ENCODE assay signal across 19 mouse cellular contexts in the genomic region with DNA sequence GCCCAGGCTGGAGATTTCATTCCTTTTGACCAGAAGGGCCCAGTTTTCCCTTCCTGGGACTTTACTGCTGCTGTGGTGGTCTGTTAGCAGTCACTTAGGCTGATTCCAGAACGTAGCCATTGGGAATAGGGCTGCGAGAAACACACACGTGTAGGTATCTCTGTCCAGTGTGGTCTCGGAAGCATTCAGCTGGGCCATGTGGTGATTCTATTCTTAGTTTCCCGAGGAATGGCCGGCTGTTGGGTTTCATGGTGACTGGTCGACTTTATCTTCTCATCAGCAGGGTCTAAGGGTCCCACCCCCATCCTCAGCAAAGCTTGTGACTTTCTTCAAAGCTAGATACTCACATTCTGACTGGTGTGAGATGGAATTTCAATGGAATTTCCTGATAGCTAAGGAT. TPM values are rescaled to one million over a fixed set of nuclear protein-coding genes. Genes with fewer than 3 reads are reported as not detected.
DNase-seq lines count a peak whose midpoint lies in the region; ATAC-seq and TF ChIP-seq lines count a peak whose summit lies in the region.
"Had no signal": no experiment of that assay in that cellular context is flagged by ENCODE, and none has a peak within 500 bp of the region (broad histone marks: within the 10 kb centered on the region; RNA-seq: fewer than 3 reads in every experiment).

No protein-coding gene starts in this region.

- no peak for DNase-seq in heart, postnatal 25 days (ENCODE audit: low spot score)
- DNase-seq in lung, embryonic 14.5 days = no peak
- DNase-seq in lung, postnatal 25 days (ENCODE audit: low spot score) = no peak
- DNase-seq in urinary bladder, postnatal 25 days (ENCODE audit: low spot score) = no peak
- DNase-seq: adrenal gland, postnatal 14 days; cerebellum, adult 18-20 months; cerebellum, postnatal 36 days; gastrocnemius, postnatal 14 days; kidney, adult 9 months; left cerebral cortex, postnatal 4 days; spleen, adult 18-20 months had no signal

- intact Hi-C loops in heart, postnatal 25 days (cut with DNase I) = loop anchor here (10.0 kb wide), 1 partner anchor 156 kb away; a partner anchor contains a TSS

- no peak overlapping the region for H3K9ac ChIP-seq in heart, embryonic 14.5 days (ENCODE audit: low read length)
- no peak overlapping the region for H3K9ac ChIP-seq in lung, embryonic 14.5 days
- H3K9ac ChIP-seq in embryonic facial prominence, embryonic 12.5 days = no peak overlapping the region
- H3K9ac ChIP-seq in embryonic facial prominence, embryonic 15.5 days = no peak overlapping the region
- H3K9ac ChIP-seq: liver, embryonic 15.5 days; stomach, embryonic 15.5 days had no signal

- no peaks in the 10 kb centered on the region for H3K27me3 ChIP-seq in heart, embryonic 14.5 days (ENCODE audit: control insufficient read depth, insufficient read depth, low read length)
- no peaks in the 10 kb centered on the region for H3K27me3 ChIP-seq in lung, embryonic 14.5 days (ENCODE audit: insufficient read depth, low read length)
- no peaks in the 10 kb centered on the region for H3K27me3 ChIP-seq in embryonic facial prominence, embryonic 12.5 days
- no peaks in the 10 kb centered on the region for H3K27me3 ChIP-seq in embryonic facial prominence, embryonic 15.5 days
- H3K27me3 ChIP-seq: liver, embryonic 15.5 days; Patski; stomach, embryonic 15.5 days had no signal

- H3K36me3 ChIP-seq in heart, embryonic 14.5 days (ENCODE audit: control insufficient read depth, insufficient read depth, low read length) = no peaks in the 10 kb centered on the region
- H3K36me3 ChIP-seq in lung, embryonic 14.5 days (ENCODE audit: insufficient read depth) = no peaks in the 10 kb centered on the region
- no peaks in the 10 kb centered on the region for H3K36me3 ChIP-seq in embryonic facial prominence, embryonic 12.5 days
- H3K36me3 ChIP-seq in embryonic facial prominence, embryonic 15.5 days = no peaks in the 10 kb centered on the region
- H3K36me3 ChIP-seq: liver, embryonic 15.5 days; stomach, embryonic 15.5 days had no signal

- peak overlapping the region; percentile 10 to 14; a peak in 1 of 4 replicates for H3K27ac ChIP-seq in heart, embryonic 14.5 days (replicated peaks in 1 of 2; ENCODE audit: control insufficient read depth in 1 of 2, insufficient read depth in 1 of 2, low read depth in 2 of 2, low read length in 2 of 2)
- peak overlapping the region; percentile 26 for H3K27ac ChIP-seq in lung, embryonic 14.5 days (ENCODE audit: low read depth)
- peak overlapping the region; percentile 43 for H3K27ac ChIP-seq in embryonic facial prominence, embryonic 12.5 days
- peak overlapping the region; percentile 48 for H3K27ac ChIP-seq in embryonic facial prominence, embryonic 15.5 days (replicated peaks)
- H3K27ac ChIP-seq: liver, embryonic 15.5 days had no signal

- H3K4me2 ChIP-seq in heart, embryonic 14.5 days (ENCODE audit: low read length) = no peak overlapping the region
- H3K4me2 ChIP-seq in lung, embryonic 14.5 days = no peak overlapping the region
- no peak overlapping the region for H3K4me2 ChIP-seq in embryonic facial prominence, embryonic 12.5 days (replicated peaks)
- H3K4me2 ChIP-seq in embryonic facial prominence, embryonic 15.5 days (replicated peaks) = no peak overlapping the region
- H3K4me2 ChIP-seq: liver, embryonic 15.5 days; stomach, embryonic 15.5 days had no signal

- no peaks in the 10 kb centered on the region for H3K9me3 ChIP-seq in heart, embryonic 14.5 days (ENCODE audit: control insufficient read depth, low read length)
- no peaks in the 10 kb centered on the region for H3K9me3 ChIP-seq in lung, embryonic 14.5 days (ENCODE audit: low read depth, low read length)
- H3K9me3 ChIP-seq in embryonic facial prominence, embryonic 12.5 days = no peaks in the 10 kb centered on the region
- H3K9me3 ChIP-seq in embryonic facial prominence, embryonic 15.5 days (replicated peaks) = no peaks in the 10 kb centered on the region
- H3K9me3 ChIP-seq: liver, embryonic 15.5 days; stomach, embryonic 15.5 days had no signal

- TF ChIP-seq CTCF in lung, embryonic 14.5 days (IDR thresholded peaks at IDR 0.05; ENCODE audit: low read depth) = no peak

- 17% methylated on average over 7 of the region's 7 CpGs for WGBS in heart, embryonic 14.5 days
- WGBS in lung, embryonic 14.5 days = 58% methylated on average over 7 of the region's 7 CpGs
- WGBS in embryonic facial prominence, embryonic 12.5 days = 62% methylated on average over 7 of the region's 7 CpGs
- WGBS in embryonic facial prominence, embryonic 15.5 days = 53% methylated on average over 7 of the region's 7 CpGs

- ATAC-seq in heart, embryonic 14.5 days (ENCODE audit: insufficient number of reproducible peaks, insufficient read depth, low FRiP score, low read depth) = no peak
- no peak for ATAC-seq in lung, embryonic 14.5 days (ENCODE audit: insufficient read depth)
- ATAC-seq in embryonic facial prominence, embryonic 12.5 days (ENCODE audit: insufficient number of reproducible peaks, insufficient read depth, low FRiP score, low TSS enrichment) = no peak
- ATAC-seq in embryonic facial prominence, embryonic 15.5 days (ENCODE audit: insufficient number of reproducible peaks, low FRiP score, low TSS enrichment, low read depth) = no peak
- ATAC-seq: activated CD4-positive, CD25-positive, alpha-beta regulatory T cell, adult 4 months; inflammation-experienced regulatory T-cells, adult 6 months had no signal

- no peak overlapping the region for H3K4me3 ChIP-seq in heart, embryonic 14.5 days (ENCODE audit: control insufficient read depth in 1 of 2, insufficient read depth in 1 of 2, low read depth in 1 of 2, low read length in 2 of 2)
- H3K4me3 ChIP-seq in lung, embryonic 14.5 days (ENCODE audit: low read depth, low read length) = no peak overlapping the region
- no peak overlapping the region for H3K4me3 ChIP-seq in embryonic facial prominence, embryonic 12.5 days
- no peak overlapping the region for H3K4me3 ChIP-seq in embryonic facial prominence, embryonic 15.5 days (replicated peaks)
- H3K4me3 ChIP-seq: liver, embryonic 15.5 days; stomach, embryonic 15.5 days had no signal

- H3K4me1 ChIP-seq in heart, embryonic 14.5 days (ENCODE audit: control insufficient read depth in 2 of 2, insufficient read depth in 2 of 2, low read length in 2 of 2) = peaks cover 29 to 47% of the 10 kb centered on the region in 2 experiments
- peaks cover 19% of the 10 kb centered on the region for H3K4me1 ChIP-seq in lung, embryonic 14.5 days (ENCODE audit: insufficient read depth)
- H3K4me1 ChIP-seq in embryonic facial prominence, embryonic 12.5 days = peaks cover 47% of the 10 kb centered on the region
- peaks cover 59% of the 10 kb centered on the region for H3K4me1 ChIP-seq in embryonic facial prominence, embryonic 15.5 days
- H3K4me1 ChIP-seq: liver, embryonic 15.5 days had no signal

RNA-seq across cellular contexts. Expression of a gene that starts 59.2 kb away (rescaled TPM):
- 170 and 181 TPM in 2 replicates for polyA plus RNA-seq in heart, embryonic 14.5 days (2014; fragmentation: Nextera tagmentation; extraction: Ambion mirVana)
- total RNA-seq in heart, postnatal 25 days (2021) = 10 to 100 TPM; 40.1 to 45.7 TPM
- 317 and 337 TPM in 2 replicates for polyA plus RNA-seq in lung, embryonic 14.5 days (2014; fragmentation: Nextera tagmentation; extraction: Ambion mirVana)
- polyA plus RNA-seq in embryonic facial prominence, embryonic 12.5 days (2016; fragmentation: Nextera tagmentation; extraction: Ambion mirVana) = 366 and 400 TPM in 2 replicates
- 198 and 203 TPM in 2 replicates for polyA plus RNA-seq in embryonic facial prominence, embryonic 15.5 days (2015; fragmentation: Nextera tagmentation; extraction: Ambion mirVana)
